Mouse (Mus musculus) hindbrain, postnatal 0 days (tissue): Measurements from ENCODE around the gene Mmp23. TPM values are rescaled to one million over a fixed set of nuclear protein-coding genes. Genes with fewer than 3 reads are reported as not detected.

Experiments
- ATAC-seq: fragments of 200-750 bp; cut with Nextera tagmentation; 2 replicates; pipeline ENCODE4 v1.8.0; 2017; ENCODE audit warnings: mild to moderate bottlenecking, moderate TSS enrichment, moderate library complexity
- DNase-seq: peaks from one replicate; pipeline ENCODE4 v3.0.0-alpha.2; 2015; ENCODE audit warnings: low spot score
- H3K27ac ChIP-seq: fragments of 300-500 bp; sonication (generic); 2 replicates; pipeline ENCODE4 v1.5.1; 2014; ENCODE audit warnings: mild to moderate bottlenecking
- H3K27me3 ChIP-seq: fragments of 300-500 bp; sonication (generic); 2 replicates; pipeline ENCODE4 v1.6.1; 2014; ENCODE audit warnings: low read length, mixed read lengths; ENCODE audit not compliant: insufficient read depth
- H3K36me3 ChIP-seq: fragments of 300-500 bp; sonication (generic); 2 replicates; pipeline ENCODE4 v1.6.1; 2014; ENCODE audit warnings: low read length, mixed read lengths; ENCODE audit not compliant: insufficient read depth
- H3K4me1 ChIP-seq: fragments of 300-500 bp; sonication (generic); 2 replicates; pipeline ENCODE4 v1.6.1; 2014; ENCODE audit warnings: antibody characterized with exemption, low read length, mixed read lengths; ENCODE audit not compliant: insufficient read depth
- H3K4me2 ChIP-seq: fragments of 300-500 bp; sonication (generic); 2 replicates; pipeline ENCODE4 v1.6.1; 2014; ENCODE audit warnings: low read depth, mild to moderate bottlenecking, low read length, moderate library complexity, mixed read lengths
- H3K4me3 ChIP-seq: fragments of 300-500 bp; sonication (generic); 2 replicates; pipeline ENCODE4 v1.5.1; 2014; ENCODE audit warnings: low read length
- H3K9ac ChIP-seq: fragments of 300-500 bp; sonication (generic); replicated peaks from 2 replicates; pipeline ENCODE4 v1.6.1; 2014; ENCODE audit warnings: mild to moderate bottlenecking, low read length, moderate library complexity, mixed read lengths
- H3K9me3 ChIP-seq: fragments of 300-500 bp; sonication (generic); 2 replicates; pipeline ENCODE4 v1.6.1; 2016; ENCODE audit warnings: low read length, mixed read lengths
- CTCF ChIP-seq: IDR thresholded peaks from 2 replicates; pipeline ENCODE4 v1.5.1; 2016; ENCODE audit warnings: antibody characterized with exemption, control low read depth, low read depth
- WGBS: fragments of 180-500 bp; shearing (Covaris S2); extraction: QIAGEN DNeasy Blood & Tissue Kit; methylation state at CpG from one replicate; pipeline ENCODE4 v1.1.7; 2014; 5-methylcytosine and 5-hydroxymethylcytosine counted together
- polyA plus RNA-seq: library from polyadenylated mRNA; unstranded; fragments of >200 nt; fragmentation: Nextera tagmentation; extraction: Ambion mirVana; gene quantifications from 2 replicates; pipeline ENCODE4 v1.2.1, GENCODE M21; 2015
- total RNA-seq: library from RNA; depleted of rRNA; stranded (reverse); fragments of >200 nt; gene quantifications from 2 replicates; pipeline ENCODE4 v1.2.3, GENCODE M21; 2014; rRNA removed

Mmp23 gene
- 6.1 and 13.5 TPM in 2 replicates for total RNA-seq
- 4.2 and 5.7 TPM in 2 replicates for polyA plus RNA-seq

DNA sequence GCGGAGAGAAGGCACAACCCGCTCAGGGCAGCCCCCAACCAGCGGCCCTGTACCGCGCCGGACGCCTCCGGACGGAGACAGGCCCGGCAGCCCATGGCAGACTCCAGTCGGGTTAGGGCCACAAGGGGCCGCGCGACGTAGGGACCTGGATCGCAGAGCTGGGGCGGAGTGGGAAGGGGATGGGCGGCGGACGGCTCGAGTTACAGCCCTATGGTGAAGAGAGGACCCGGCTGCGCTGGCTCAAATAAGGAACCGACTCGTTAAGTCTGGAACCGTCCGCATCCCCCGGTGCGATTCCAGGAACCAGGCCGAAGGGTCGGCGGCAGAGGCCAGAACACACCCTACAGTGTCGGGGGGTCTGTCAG lies at the start of gene Mmp23:
TSS of gene Mmp23 (minus strand) at position 299 of the 365 bp plus-strand sequence.
- peaks cover 10% of the 10 kb centered on the region; the same call in 1 of the 2 replicates for H3K4me1 ChIP-seq
- peaks cover 17% of the 10 kb centered on the region; the same call in 1 of the 2 replicates for H3K27me3 ChIP-seq
- no peak within 1 kb of the TSS for H3K27ac ChIP-seq
- peak; percentile 54 for DNase-seq
- peak within 1 kb of the TSS; percentile 37 for H3K4me3 ChIP-seq
- H3K36me3 ChIP-seq, result peaks cover 46% of the 10 kb centered on the region
- peak within 1 kb of the TSS; percentile 72 for H3K4me2 ChIP-seq
- H3K9ac ChIP-seq, result peak within 1 kb of the TSS; percentile 45
- ATAC-seq, result 0 out of 2 replicates have a peak, but pooled peaks have one; percentile 36
- H3K9me3 ChIP-seq, result no peaks in the 10 kb centered on the region
- 2% methylated on average over 33 of the region's 33 CpGs for WGBS
- TF ChIP-seq CTCF, result no peak

DNA sequence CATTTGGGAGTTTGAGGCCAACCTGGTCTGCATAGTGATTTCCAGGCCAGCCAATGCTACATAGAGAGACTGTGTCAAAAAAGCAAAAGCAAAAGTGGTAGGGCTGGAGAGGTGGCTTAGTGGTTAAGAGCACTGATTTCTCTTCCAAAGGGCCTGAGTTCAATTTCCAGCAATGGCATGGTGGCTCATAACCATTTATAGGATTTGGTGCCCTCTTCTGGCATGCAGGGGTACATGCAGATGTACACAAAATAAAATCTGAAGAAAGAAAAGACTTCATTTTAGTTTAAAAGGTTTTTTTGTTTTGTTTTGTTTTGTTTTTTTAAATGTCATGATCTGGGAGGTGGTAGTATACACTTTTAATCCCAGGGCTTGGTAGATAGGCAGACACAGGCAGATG lies 47.2 kb upstream of the Mmp23 start:
- Histone ChIP-seq H3K9ac (no peak overlapping the region), H3K27ac (no peak overlapping the region), H3K36me3 (no peaks in the 10 kb centered on the region), H3K27me3 (no peaks in the 10 kb centered on the region), H3K4me3 (no peak overlapping the region), H3K9me3 (no peaks in the 10 kb centered on the region), H3K4me1 (peaks cover 11% of the 10 kb centered on the region), H3K4me2 (no peak overlapping the region)
- no peak for ATAC-seq
- peak; percentile 49 for DNase-seq
- peak; percentile 75 for TF ChIP-seq CTCF

DNA sequence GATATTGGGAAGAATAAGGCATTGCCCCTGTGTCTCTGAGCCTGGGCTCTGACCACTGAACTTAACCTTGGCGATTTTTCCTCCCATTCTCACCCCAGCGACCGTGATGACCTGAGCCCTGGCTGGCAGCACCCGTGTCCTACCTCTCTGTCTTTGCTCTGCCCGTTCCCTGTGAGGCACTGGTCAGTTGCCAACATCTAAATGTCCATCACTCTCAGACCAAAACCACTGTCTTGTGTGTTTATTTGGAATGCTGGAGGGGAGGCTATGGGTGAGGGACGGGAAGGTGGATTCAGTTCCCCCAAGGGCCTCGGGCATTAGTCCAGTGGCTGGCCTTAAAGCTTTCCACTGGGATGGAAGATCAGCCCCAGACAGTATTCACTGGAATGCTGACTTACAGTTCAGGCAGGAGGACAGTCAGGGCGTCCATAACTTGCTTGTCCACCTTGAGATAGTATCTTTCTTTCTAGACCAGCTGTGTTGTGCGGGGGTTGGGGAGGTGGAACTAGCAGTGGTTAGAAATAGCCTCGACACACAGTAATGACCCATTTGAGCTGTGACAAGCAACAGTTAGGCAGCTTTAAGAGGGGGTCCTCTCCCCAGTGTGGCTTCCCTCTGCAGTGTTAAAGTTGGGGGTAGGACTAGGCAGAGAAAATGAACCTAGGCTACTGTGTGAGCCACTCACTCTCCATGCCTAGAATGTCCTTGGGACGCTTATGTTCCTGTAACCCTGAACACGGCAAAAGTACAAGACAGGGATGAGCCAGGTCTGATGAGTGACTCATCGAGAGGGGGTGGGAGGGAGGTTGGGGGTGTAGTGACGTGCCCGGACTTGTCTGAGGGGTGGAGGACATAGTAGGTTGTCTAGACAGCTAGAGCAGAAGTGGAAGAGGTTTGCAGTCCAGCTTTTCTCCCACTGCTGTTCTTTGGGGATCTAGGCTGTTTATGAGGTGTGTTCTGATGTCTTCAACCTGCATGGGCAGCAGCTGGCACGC lies 43.4 kb upstream of the Mmp23 start:
- peak overlapping the region; percentile 69 for H3K4me3 ChIP-seq
- WGBS, result 74% methylated on average over 16 of the region's 16 CpGs

DNA sequence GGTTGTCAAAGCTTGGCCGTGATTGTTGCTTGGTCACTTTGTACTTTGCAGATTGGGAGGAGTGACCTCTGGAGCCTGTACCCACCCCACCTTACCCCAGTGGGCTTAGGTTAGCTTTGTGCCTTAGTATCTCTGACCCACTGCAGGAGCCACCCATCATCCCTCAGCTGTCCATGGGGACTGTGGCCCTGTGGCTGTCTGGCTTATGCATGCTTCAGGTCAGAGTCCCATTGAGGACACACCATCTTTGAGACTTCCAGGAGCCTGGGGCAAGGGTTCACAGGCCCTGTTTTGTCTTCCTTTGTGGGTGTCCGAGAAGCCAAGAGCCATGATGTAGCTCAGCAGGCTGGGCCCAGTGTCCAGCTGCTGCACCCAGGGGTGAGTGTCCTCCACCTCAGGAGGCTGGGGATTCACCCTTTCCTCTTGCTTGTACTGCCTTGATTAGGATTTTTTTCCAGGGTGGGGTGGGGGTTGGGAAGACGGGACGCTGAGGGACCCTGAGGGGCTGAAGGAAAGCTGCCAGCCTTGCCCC lies 42.4 kb upstream of the Mmp23 start:
- H3K9ac ChIP-seq, result peak overlapping the region; percentile 84
- peak overlapping the region; percentile 97; the same call in 1 of the 2 replicates for H3K27ac ChIP-seq
- no peak for TF ChIP-seq CTCF
- no peaks in the 10 kb centered on the region for H3K27me3 ChIP-seq
- peak overlapping the region; percentile 69 for H3K4me3 ChIP-seq
- H3K9me3 ChIP-seq, result no peaks in the 10 kb centered on the region
- H3K4me2 ChIP-seq, result peak overlapping the region; percentile 83
- ATAC-seq (no peak), DNase-seq (no peak)
- 78% methylated on average over 4 of the region's 4 CpGs for WGBS
- H3K36me3 ChIP-seq, result no peaks in the 10 kb centered on the region
- H3K4me1 ChIP-seq, result peaks cover 16% of the 10 kb centered on the region

More for the DNA sequence above, 43.4 kb upstream of the Mmp23 start:
- H3K4me1 ChIP-seq, result peaks cover 16% of the 10 kb centered on the region
- H3K4me2 ChIP-seq, result peak overlapping the region; percentile 83
- no peak overlapping the region for H3K27ac ChIP-seq
- DNase-seq (no peak), ATAC-seq (no peak)
- no peak for TF ChIP-seq CTCF
- H3K9me3 ChIP-seq, result no peaks in the 10 kb centered on the region
- no peaks in the 10 kb centered on the region for H3K36me3 ChIP-seq
- no peak overlapping the region; the same call in 1 of the 2 replicates for H3K9ac ChIP-seq
- H3K27me3 ChIP-seq, result no peaks in the 10 kb centered on the region

DNA sequence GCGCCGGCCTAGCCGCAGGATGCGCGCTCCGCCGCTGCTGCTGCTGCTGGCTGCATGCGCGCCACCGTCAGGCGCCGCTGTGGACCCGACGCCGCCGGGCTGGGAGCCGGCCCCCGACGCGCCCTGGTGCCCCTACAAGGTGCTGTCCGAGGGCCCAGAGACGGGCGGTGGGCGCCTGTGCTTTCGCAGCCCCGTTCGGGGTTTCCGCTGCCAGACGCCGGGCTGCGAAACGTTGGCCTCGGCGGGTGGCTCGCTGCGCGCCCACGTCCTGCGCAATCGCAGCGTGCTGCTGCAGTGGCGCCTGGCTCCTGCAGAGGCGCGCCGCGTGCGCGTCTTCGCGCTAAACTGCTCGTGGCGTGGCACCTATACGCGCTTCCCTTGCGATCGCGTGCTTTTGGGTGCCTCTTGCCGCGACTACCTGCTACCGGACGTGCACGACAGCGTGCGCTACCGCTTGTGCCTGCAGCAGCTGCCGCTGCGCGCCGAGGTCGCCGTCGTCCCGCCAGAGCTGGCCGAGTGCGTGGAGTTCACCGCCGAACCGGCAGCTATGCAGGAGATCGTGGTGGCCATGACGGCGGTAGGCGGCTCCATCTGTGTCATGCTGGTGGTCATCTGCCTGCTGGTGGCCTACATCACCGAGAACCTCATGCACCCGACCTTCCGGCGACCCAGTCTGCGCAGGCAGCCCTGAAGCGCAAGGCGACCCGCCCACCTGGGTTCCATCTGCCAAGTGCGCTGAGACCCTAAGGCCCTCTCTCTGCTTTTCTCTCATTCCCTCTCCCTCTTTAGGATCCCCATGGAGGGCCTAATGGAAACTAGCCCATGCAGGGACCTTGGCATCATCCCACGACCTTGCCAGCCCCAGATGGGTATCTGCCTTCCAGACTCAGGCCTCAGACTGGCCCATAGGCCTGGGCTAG lies 41.6 kb upstream of the Mmp23 start:
- Histone ChIP-seq H3K9ac (peak overlapping the region; percentile 84), H3K27me3 (no peaks in the 10 kb centered on the region), H3K4me2 (peak overlapping the region; percentile 83), H3K4me1 (peaks cover 16% of the 10 kb centered on the region), H3K36me3 (no peaks in the 10 kb centered on the region), H3K27ac (peak overlapping the region; percentile 97), H3K4me3 (peak overlapping the region; percentile 69), H3K9me3 (no peaks in the 10 kb centered on the region)
- ATAC-seq (peak; percentile 82), DNase-seq (peak; percentile 88)
- 2% methylated on average over 90 of the region's 92 CpGs for WGBS
- TF ChIP-seq CTCF, result peak; percentile 50

DNA sequence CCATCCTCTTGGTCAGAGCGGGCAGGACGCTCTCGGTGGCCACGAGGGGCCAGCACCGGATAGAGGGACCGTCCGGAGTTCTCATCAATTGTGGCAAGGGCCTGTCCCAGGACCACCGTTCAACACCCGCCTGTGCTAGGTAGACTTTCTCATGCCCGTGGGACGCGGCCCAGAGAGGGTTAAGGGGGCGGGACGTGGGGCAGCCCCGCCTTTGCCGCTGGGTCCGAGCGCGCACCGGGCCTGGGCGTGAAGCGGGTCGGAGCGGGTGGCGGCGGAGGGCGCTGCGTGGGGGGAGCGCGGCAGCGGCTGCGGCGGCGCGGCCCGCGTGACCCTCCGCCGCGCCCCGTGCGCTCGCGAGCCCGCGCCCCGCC lies 40.9 kb upstream of the Mmp23 start, which contains the start of gene Fndc10:
TSS of gene Fndc10 (plus strand) at position 232 of the 371 bp plus-strand sequence.
- WGBS, result 3% methylated on average over 26 of the region's 47 CpGs
- peaks cover 16% of the 10 kb centered on the region for H3K4me1 ChIP-seq
- peak within 1 kb of the TSS; percentile 69 for H3K4me3 ChIP-seq
- no peaks in the 10 kb centered on the region for H3K36me3 ChIP-seq
- ATAC-seq (peak; percentile 85), DNase-seq (peak; percentile 86)
- peak within 1 kb of the TSS; percentile 84 for H3K9ac ChIP-seq
- TF ChIP-seq CTCF, result no peak; the same call in 1 of the 2 replicates
- H3K9me3 ChIP-seq, result no peaks in the 10 kb centered on the region
- peak within 1 kb of the TSS; percentile 97 for H3K27ac ChIP-seq
- H3K27me3 ChIP-seq, result no peaks in the 10 kb centered on the region
- H3K4me2 ChIP-seq, result peak within 1 kb of the TSS; percentile 83
